Mouse (Mus musculus) forebrain, embryonic 16.5 days (tissue): ENCODE data around the gene Ccdc86. TPM values are rescaled to one million over a fixed set of nuclear protein-coding genes. Genes with fewer than 3 reads are reported as not detected.

Experiments used
- ATAC-seq: fragments of 200-750 bp; cut with Nextera tagmentation; 2 replicates; pipeline ENCODE4 v1.8.0; 2017; ENCODE audit warnings: mild to moderate bottlenecking, moderate library complexity
- H3K27ac ChIP-seq: fragments of 300-500 bp; sonication (generic); 2 replicates; pipeline ENCODE4 v1.5.1; 2014; ENCODE audit warnings: low read length, control low read depth
- H3K27me3 ChIP-seq: fragments of 300-500 bp; sonication (generic); replicated peaks from 2 replicates; pipeline ENCODE4 v1.6.1; 2014; ENCODE audit warnings: low read length; ENCODE audit not compliant: control insufficient read depth, insufficient read depth
- H3K36me3 ChIP-seq: fragments of 300-500 bp; sonication (generic); 2 replicates; pipeline ENCODE4 v1.6.1; 2014; ENCODE audit not compliant: control insufficient read depth, insufficient read depth
- H3K4me1 ChIP-seq: fragments of 300-500 bp; sonication (generic); replicated peaks from 2 replicates; pipeline ENCODE4 v1.6.1; 2014; ENCODE audit warnings: low read length; ENCODE audit not compliant: control insufficient read depth, insufficient read depth
- H3K4me2 ChIP-seq: fragments of 300-500 bp; sonication (generic); 2 replicates; pipeline ENCODE4 v1.6.1; 2014; ENCODE audit warnings: mild to moderate bottlenecking, low read length, control low read depth
- H3K4me3 ChIP-seq: fragments of 300-500 bp; sonication (generic); replicated peaks from 2 replicates; pipeline ENCODE4 v1.5.1; 2014; ENCODE audit warnings: mild to moderate bottlenecking, low read length, control low read depth
- H3K9ac ChIP-seq: fragments of 300-500 bp; sonication (generic); replicated peaks from 2 replicates; pipeline ENCODE4 v1.6.1; 2014; ENCODE audit warnings: low read depth, low read length, control low read depth
- H3K9me3 ChIP-seq: fragments of 300-500 bp; sonication (generic); 2 replicates; pipeline ENCODE4 v1.6.1; 2016; ENCODE audit warnings: low read length; ENCODE audit not compliant: control insufficient read depth
- WGBS: fragments of 180-500 bp; shearing (Covaris S2); extraction: QIAGEN DNeasy Blood & Tissue Kit; methylation state at CpG from one replicate; pipeline ENCODE4 v1.1.7; 2014; 5-methylcytosine and 5-hydroxymethylcytosine counted together
- polyA plus RNA-seq: library from polyadenylated mRNA; unstranded; fragments of >200 nt; fragmentation: Nextera tagmentation; extraction: Ambion mirVana; gene quantifications from 2 replicates; pipeline ENCODE4 v1.2.1, GENCODE M21; 2015

Ccdc86 gene
- polyA plus RNA-seq, 1 experiment from 2014 or later, result 18.8 TPM

DNA sequence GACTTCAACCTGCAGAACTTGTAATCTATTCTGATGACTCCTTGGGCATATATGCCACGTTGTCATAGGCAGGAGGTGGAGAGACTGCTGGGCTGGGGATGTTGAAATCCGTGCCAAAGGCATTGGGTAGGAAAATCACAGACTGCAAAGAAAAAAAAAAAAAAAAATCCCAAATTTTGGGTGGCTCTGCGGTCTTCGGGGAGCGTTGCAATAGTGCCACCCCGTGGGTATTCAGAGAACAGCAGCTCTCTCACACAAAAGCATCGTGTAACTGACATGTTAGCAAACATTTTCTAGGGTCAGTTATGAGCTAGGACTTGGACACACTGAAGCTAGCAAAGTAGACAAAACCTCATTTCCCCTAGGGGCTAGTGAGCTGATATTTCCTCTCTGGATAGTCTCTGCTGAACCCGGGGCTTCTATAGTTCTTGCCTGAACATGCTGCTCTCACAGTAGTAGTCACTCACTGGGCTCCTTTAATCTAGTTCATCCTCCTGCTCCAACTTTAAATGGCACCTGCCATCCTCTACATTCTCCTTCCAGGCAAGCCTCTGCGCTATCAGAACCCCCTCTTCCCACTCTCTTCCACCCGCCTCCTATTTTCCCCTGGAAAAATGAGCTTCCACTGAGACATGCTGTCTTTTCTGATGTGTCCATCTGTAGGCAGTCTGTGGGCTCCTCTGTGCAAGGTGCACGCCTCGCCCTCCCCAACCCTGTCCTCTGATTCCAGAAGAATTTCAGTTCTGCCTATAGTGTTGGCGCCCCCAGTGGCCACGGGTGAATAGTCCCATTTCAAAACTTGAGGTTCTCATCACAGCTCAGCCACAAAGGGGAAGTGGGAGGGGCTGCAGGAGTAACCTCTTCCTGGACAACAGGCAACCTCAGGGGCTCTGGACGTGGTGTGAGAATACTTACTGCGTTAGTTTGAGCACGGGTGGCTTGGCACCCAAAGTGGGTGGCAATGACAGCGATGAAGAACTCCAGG, 30.4 kb upstream of the Ccdc86 start:
- WGBS, result 11% methylated on average over 18 of the region's 18 CpGs
- H3K4me2 ChIP-seq, result peak overlapping the region; percentile 26
- no peak overlapping the region for H3K4me3 ChIP-seq
- H3K27me3 ChIP-seq, result no peaks in the 10 kb centered on the region
- 0 out of 2 replicates have a peak overlapping the region, but pooled peaks have one; percentile 19 for H3K9ac ChIP-seq
- no peak overlapping the region for H3K27ac ChIP-seq
- H3K36me3 ChIP-seq, result no peaks in the 10 kb centered on the region
- 0 out of 2 replicates have a peak, but pooled peaks cover 2% of the 10 kb centered on the region for H3K4me1 ChIP-seq
- ATAC-seq, result peak; percentile 43
- H3K9me3 ChIP-seq, result no peaks in the 10 kb centered on the region

DNA sequence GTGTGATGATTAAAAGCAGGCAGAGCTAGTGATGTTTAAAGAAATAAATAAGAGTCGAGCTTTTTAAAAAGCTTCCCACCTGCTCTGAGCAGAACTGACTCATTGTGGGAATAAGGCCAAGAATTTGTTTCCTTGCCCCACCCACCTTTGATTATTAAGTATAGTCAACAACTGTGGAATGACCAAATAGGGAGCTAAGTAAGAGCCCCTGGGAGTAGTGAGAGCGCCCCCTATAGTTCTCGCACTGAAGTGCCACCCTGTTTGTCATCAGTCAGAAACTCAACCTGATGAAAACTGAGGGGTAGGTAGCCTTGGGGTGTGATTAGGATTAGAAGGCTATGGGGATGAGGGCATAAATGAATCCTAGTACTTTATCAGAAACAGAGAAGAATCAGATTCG, 27.3 kb upstream of the Ccdc86 start:
- Histone ChIP-seq H3K9ac (no peak overlapping the region), H3K36me3 (no peaks in the 10 kb centered on the region), H3K4me2 (no peak overlapping the region), H3K27ac (no peak overlapping the region), H3K4me3 (no peak overlapping the region), H3K27me3 (no peaks in the 10 kb centered on the region), H3K9me3 (peaks cover 6% of the 10 kb centered on the region; the same call in 1 of the 2 replicates), H3K4me1 (0 out of 2 replicates have a peak, but pooled peaks cover 2% of the 10 kb centered on the region)
- no peak for ATAC-seq
- 42% methylated on average over 4 of the region's 4 CpGs for WGBS

DNA sequence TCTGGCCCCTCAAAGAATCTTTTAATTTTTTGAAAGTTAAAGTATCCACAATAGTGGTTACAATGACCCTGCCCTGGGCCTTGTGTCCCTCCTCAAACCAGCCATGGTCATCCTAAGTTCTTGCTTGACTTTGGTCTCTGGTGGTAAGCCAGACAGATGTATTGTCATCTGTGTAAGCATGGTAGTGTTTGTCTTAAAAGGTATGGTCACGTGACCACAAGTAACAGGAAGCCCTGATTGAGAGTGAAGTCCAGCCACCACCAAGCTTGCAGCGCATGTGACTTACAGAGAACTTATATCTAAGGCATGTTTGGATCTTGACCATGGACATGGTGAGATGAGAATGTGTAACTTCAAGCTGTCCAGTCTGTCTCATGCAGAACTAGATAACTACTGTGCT, 26.1 kb upstream of the Ccdc86 start:
- 84% methylated on average over 2 of the region's 2 CpGs for WGBS
- Histone ChIP-seq H3K9ac (no peak overlapping the region), H3K27ac (no peak overlapping the region), H3K4me1 (0 out of 2 replicates have a peak, but pooled peaks cover 2% of the 10 kb centered on the region), H3K4me3 (no peak overlapping the region), H3K9me3 (peaks cover 8% of the 10 kb centered on the region; the same call in 1 of the 2 replicates), H3K36me3 (no peaks in the 10 kb centered on the region), H3K4me2 (no peak overlapping the region), H3K27me3 (no peaks in the 10 kb centered on the region)
- no peak for ATAC-seq

DNA sequence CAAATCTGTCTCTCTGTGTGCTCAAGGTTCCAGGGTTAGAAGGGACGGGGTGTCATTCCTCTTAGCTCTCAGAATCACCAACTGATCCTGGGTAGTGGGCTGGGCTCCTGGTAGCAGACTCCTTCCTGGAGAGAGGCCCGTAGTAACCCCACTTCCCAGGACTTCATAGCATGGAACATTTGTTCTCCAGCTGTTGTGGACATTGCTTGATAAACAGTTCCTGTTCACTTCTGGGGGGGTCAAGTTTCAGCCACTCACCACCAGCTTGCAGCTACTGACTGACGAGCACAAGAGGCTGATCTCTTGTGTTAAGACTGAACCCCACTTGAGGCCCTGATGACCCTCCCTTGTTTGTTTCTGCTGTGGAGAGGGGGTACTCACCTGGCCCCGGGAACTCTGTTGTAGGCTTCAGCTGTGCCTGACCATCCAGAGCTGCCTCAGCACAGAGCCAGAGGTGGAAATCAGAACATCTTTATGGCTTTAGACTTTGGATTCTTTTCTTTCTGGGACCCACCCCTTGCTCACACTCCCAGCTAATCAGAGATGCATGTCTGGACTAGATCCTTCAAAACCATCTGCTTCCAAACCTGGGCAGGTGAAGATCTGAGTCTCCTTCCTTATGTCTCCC, 25.3 kb upstream of the Ccdc86 start, which contains the start of gene Ms4a10:
Ms4a10 (minus strand) TSS at position 433 of the 628 bp plus-strand sequence.
- H3K27ac ChIP-seq, result no peak within 1 kb of the TSS
- no peak for ATAC-seq
- no peaks in the 10 kb centered on the region for H3K27me3 ChIP-seq
- no peaks in the 10 kb centered on the region for H3K36me3 ChIP-seq
- H3K9me3 ChIP-seq, result peaks cover 8% of the 10 kb centered on the region; the same call in 1 of the 2 replicates
- 73% methylated on average over 4 of the region's 4 CpGs for WGBS
- H3K9ac ChIP-seq, result no peak within 1 kb of the TSS
- no peak within 1 kb of the TSS for H3K4me3 ChIP-seq
- no peak within 1 kb of the TSS for H3K4me2 ChIP-seq
- H3K4me1 ChIP-seq, result no peaks in the 10 kb centered on the region

DNA sequence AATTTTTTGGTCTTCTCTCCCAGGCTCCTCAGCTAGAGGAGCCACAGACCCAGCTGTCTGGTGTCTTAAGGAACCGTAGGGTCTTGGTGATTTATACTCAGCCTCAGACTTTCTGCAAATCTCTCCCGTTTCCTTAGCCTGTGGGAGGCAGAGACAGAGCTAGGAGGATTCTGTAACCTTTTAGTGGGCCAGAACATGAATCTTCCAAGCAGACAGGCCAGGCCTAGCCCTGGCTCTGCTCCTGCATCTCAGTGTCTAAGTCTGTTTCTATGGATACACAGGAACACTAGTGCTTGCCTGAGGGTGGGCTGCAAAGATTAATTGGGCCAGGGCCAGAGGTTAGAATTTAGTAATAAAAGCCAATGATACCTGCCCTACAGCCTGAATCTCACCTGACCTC, 24.1 kb upstream of the Ccdc86 start:
- WGBS, result 78% methylated on average over 2 of the region's 2 CpGs
- peaks cover 8% of the 10 kb centered on the region; the same call in 1 of the 2 replicates for H3K9me3 ChIP-seq
- no peaks in the 10 kb centered on the region for H3K4me1 ChIP-seq
- no peak overlapping the region for H3K4me3 ChIP-seq
- H3K4me2 ChIP-seq, result no peak overlapping the region
- no peak overlapping the region for H3K27ac ChIP-seq
- ATAC-seq, result no peak
- H3K36me3 ChIP-seq, result no peaks in the 10 kb centered on the region
- no peak overlapping the region for H3K9ac ChIP-seq
- no peaks in the 10 kb centered on the region for H3K27me3 ChIP-seq

DNA sequence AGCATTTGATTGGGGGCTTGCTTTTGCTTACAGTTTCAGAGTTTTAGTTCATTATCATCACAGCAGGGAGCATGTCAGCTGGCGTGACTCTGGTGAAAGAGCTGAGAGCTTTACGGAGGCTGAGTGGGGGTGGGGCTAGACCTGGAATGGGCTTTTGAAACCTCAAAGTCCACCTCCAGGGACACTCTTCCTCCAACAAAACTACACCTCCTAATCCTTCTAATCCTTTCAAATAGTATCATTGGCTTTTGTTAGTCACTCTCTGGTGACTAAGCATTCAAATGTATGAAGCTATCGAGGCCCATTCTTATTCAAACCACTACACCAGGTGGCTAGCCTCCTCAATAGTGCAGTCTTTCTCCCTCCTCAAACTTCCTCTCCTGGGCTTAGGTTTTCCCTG, 23.6 kb upstream of the Ccdc86 start:
- Histone ChIP-seq H3K27ac (no peak overlapping the region), H3K4me3 (no peak overlapping the region), H3K36me3 (no peaks in the 10 kb centered on the region), H3K9me3 (peaks cover 8% of the 10 kb centered on the region; the same call in 1 of the 2 replicates), H3K9ac (no peak overlapping the region), H3K4me1 (no peaks in the 10 kb centered on the region), H3K4me2 (no peak overlapping the region), H3K27me3 (no peaks in the 10 kb centered on the region)
- no peak for ATAC-seq
- WGBS, result 18% methylated on average over 3 of the region's 3 CpGs

DNA sequence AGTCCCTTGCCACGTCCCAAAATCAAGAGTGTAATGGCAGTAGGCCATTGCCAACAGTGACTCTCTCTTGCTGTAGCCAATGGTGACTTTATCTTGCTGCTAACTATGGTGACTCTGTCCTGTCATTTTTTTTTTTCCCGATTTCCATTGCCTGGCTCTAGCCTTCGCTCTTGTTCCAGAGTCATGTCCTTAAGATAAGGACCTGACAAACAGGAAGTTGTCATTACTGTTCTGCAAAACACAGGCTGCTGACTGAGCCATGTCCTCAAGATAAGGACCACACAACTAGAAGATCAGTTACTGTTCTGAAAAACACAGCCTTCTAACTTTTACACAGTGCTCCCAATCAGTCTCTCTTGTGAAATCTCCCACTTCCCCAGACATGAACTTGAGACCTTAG, 21.4 kb upstream of the Ccdc86 start:
- H3K9me3 ChIP-seq, result peaks cover 8% of the 10 kb centered on the region; the same call in 1 of the 2 replicates
- ATAC-seq, result no peak
- H3K27ac ChIP-seq, result no peak overlapping the region
- H3K4me3 ChIP-seq, result no peak overlapping the region
- H3K27me3 ChIP-seq, result no peaks in the 10 kb centered on the region
- 74% methylated on average over 3 of the region's 3 CpGs for WGBS
- H3K9ac ChIP-seq, result no peak overlapping the region
- H3K4me1 ChIP-seq, result no peaks in the 10 kb centered on the region
- H3K36me3 ChIP-seq, result no peaks in the 10 kb centered on the region
- H3K4me2 ChIP-seq, result no peak overlapping the region

DNA sequence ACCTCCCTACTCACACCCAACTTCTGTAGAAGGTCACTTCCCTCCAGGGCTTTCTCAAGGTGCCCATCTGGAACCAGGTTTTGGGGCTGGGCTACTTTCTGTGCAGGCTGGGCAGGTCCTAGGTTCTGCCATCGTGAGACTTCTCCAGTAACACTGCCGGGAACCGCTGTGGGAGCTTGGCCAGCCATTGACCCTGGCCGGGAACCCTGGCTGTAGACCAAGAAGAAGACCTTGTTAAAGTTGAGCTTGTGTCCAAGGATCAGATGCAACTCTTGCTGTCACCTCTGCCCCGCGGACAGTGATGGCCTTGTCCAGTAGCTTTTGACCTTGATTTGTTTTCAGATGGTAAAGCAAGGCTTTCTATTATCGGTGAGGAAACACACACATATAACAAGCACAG, 19.5 kb upstream of the Ccdc86 start:
- WGBS, result 95% methylated on average over 7 of the region's 7 CpGs
- Histone ChIP-seq H3K9ac (no peak overlapping the region), H3K4me1 (no peaks in the 10 kb centered on the region)

DNA sequence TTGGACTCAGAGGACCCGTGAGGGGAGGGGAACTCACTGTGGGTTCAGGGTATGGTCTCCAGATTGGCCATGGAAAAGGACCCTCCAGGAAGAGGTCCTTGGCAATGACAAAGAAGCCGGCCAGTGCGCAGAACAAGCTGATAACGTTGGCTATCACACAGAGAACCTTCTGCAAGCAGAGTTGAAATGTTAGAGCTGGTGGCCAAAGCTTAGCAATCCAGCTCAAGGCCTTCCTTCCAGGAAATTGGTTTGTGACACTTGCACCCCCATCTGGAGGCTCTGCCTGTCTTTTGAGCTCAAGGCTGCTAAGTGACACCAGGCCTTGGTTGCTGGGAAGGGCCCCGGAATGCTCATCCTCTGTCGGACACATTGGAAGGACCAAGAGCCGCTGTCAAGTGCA, 16.7 kb upstream of the Ccdc86 start:
- no peak for ATAC-seq
- H3K4me3 ChIP-seq, result no peak overlapping the region
- no peak overlapping the region for H3K27ac ChIP-seq
- no peak overlapping the region for H3K9ac ChIP-seq
- no peaks in the 10 kb centered on the region for H3K4me1 ChIP-seq
- no peaks in the 10 kb centered on the region for H3K9me3 ChIP-seq
- H3K27me3 ChIP-seq, result no peaks in the 10 kb centered on the region
- 92% methylated on average over 7 of the region's 7 CpGs for WGBS
- no peak overlapping the region for H3K4me2 ChIP-seq
- no peaks in the 10 kb centered on the region for H3K36me3 ChIP-seq

More for the DNA sequence above, 19.5 kb upstream of the Ccdc86 start:
- no peaks in the 10 kb centered on the region for H3K27me3 ChIP-seq
- H3K9me3 ChIP-seq, result peaks cover 8% of the 10 kb centered on the region; the same call in 1 of the 2 replicates
- no peaks in the 10 kb centered on the region for H3K36me3 ChIP-seq
- no peak for ATAC-seq
- no peak overlapping the region for H3K4me2 ChIP-seq
- no peak overlapping the region for H3K4me3 ChIP-seq
- H3K27ac ChIP-seq, result no peak overlapping the region
